ENCODE assay signal across 9 mouse cellular contexts in genomic region chr2:25558774-25559173, GRCm38 (mm10). TPM values are rescaled to one million over a fixed set of nuclear protein-coding genes. Genes with fewer than 3 reads are reported as not detected.
DNase-seq lines count a peak whose midpoint lies in the region; ATAC-seq and TF ChIP-seq lines count a peak whose summit lies in the region.
"Had no signal": no experiment of that assay in that cellular context is flagged by ENCODE, and none has a peak within 500 bp of the region (broad histone marks: within the 10 kb centered on the region; RNA-seq: fewer than 3 reads in every experiment).

No protein-coding gene starts in this region.

- H3K9ac ChIP-seq in heart, embryonic 15.5 days, result peak overlapping the region; percentile 90
- H3K9ac ChIP-seq in hindbrain, embryonic 15.5 days, result peak overlapping the region; percentile 92; the same call in 1 of the 2 replicates
- peak overlapping the region; percentile 90; the same call in 1 of the 2 replicates for H3K9ac ChIP-seq in midbrain, embryonic 14.5 days (replicated peaks; ENCODE audit: low read length)

- TF ChIP-seq CTCF in cortical plate, adult 2 months (IDR thresholded peaks at IDR 0.05; ENCODE audit: extremely low read depth, insufficient read depth, low read length), result no peak

- no peak for DNase-seq in heart, postnatal 36 days
- no peak for DNase-seq in midbrain, embryonic 14.5 days
- no peak for DNase-seq in gastrocnemius, adult 18-20 months (ENCODE audit: low spot score)
- no peak for DNase-seq in layer of hippocampus, adult 8-10 months (ENCODE audit: low spot score in 2 of 2)
- DNase-seq: embryo, embryonic 11 days had no signal

- peaks cover 18% of the 10 kb centered on the region for H3K4me1 ChIP-seq in heart, embryonic 15.5 days (replicated peaks)
- H3K4me1 ChIP-seq in cortical plate, adult 2 months (ENCODE audit: control insufficient read depth, insufficient read depth, low read length), result peaks cover 5% of the 10 kb centered on the region; the same call in 1 of the 2 replicates
- peaks cover 30% of the 10 kb centered on the region for H3K4me1 ChIP-seq in hindbrain, embryonic 15.5 days (replicated peaks)
- H3K4me1 ChIP-seq in midbrain, embryonic 14.5 days (ENCODE audit: control insufficient read depth, insufficient read depth, low read length), result peaks cover 15% of the 10 kb centered on the region

- ATAC-seq in heart, embryonic 15.5 days (replicated peaks; ENCODE audit: insufficient number of reproducible peaks, insufficient read depth, low FRiP score, low read depth), result no peak
- no peak for ATAC-seq in hindbrain, embryonic 15.5 days (ENCODE audit: low FRiP score, low read depth)
- ATAC-seq in midbrain, embryonic 14.5 days (ENCODE audit: low FRiP score, low TSS enrichment), result no peak
- no peak for ATAC-seq in granulocyte monocyte progenitor cell, adult 5-6 weeks (replicated peaks; ENCODE audit: poor library complexity, severe bottlenecking)

- H3K27me3 ChIP-seq in heart, embryonic 15.5 days, result no peaks in the 10 kb centered on the region
- H3K27me3 ChIP-seq in hindbrain, embryonic 15.5 days, result no peaks in the 10 kb centered on the region
- H3K27me3 ChIP-seq in midbrain, embryonic 14.5 days (ENCODE audit: control insufficient read depth, insufficient read depth, low read length), result no peaks in the 10 kb centered on the region

- intact Hi-C loops in heart, postnatal 36 days (cut with DNase I), result no loop called here

- peak overlapping the region; percentile 81 for H3K4me3 ChIP-seq in heart, embryonic 15.5 days
- peak overlapping the region; percentile 94; the same call in 1 of the 2 replicates for H3K4me3 ChIP-seq in cortical plate, adult 2 months (ENCODE audit: insufficient read depth, low read length)
- peak overlapping the region; percentile 84 for H3K4me3 ChIP-seq in hindbrain, embryonic 15.5 days
- H3K4me3 ChIP-seq in midbrain, embryonic 14.5 days (replicated peaks; ENCODE audit: low read depth, low read length), result peak overlapping the region; percentile 99

- TF ChIP-seq POLR2A in cortical plate, adult 2 months (IDR thresholded peaks at IDR 0.05; ENCODE audit: extremely low read depth, insufficient read depth, low read length), result no peak

- peak overlapping the region; percentile 93 for H3K4me2 ChIP-seq in heart, embryonic 15.5 days
- H3K4me2 ChIP-seq in hindbrain, embryonic 15.5 days, result peak overlapping the region; percentile 88
- H3K4me2 ChIP-seq in midbrain, embryonic 14.5 days (ENCODE audit: low read length), result peak overlapping the region; percentile 95

- H3K27ac ChIP-seq in heart, embryonic 15.5 days, result no peak overlapping the region
- H3K27ac ChIP-seq in cortical plate, adult 2 months (ENCODE audit: insufficient read depth, low read length), result no peak overlapping the region
- no peak overlapping the region for H3K27ac ChIP-seq in hindbrain, embryonic 15.5 days (replicated peaks)
- no peak overlapping the region for H3K27ac ChIP-seq in midbrain, embryonic 14.5 days (replicated peaks; ENCODE audit: low read depth, low read length)

- H3K36me3 ChIP-seq in heart, embryonic 15.5 days, result peaks cover 36% of the 10 kb centered on the region
- peaks cover 40% of the 10 kb centered on the region for H3K36me3 ChIP-seq in hindbrain, embryonic 15.5 days
- H3K36me3 ChIP-seq in midbrain, embryonic 14.5 days (ENCODE audit: control insufficient read depth, insufficient read depth, low read length), result peaks cover 40% of the 10 kb centered on the region

- no peaks in the 10 kb centered on the region for H3K9me3 ChIP-seq in heart, embryonic 15.5 days (replicated peaks)
- no peaks in the 10 kb centered on the region for H3K9me3 ChIP-seq in hindbrain, embryonic 15.5 days
- no peaks in the 10 kb centered on the region for H3K9me3 ChIP-seq in midbrain, embryonic 14.5 days (ENCODE audit: control insufficient read depth, low read length)

- 64% methylated on average over 6 of the region's 6 CpGs for WGBS in heart, embryonic 15.5 days
- WGBS in hindbrain, embryonic 15.5 days, result 73% methylated on average over 6 of the region's 6 CpGs
- 81% methylated on average over 6 of the region's 6 CpGs for WGBS in midbrain, embryonic 14.5 days

RNA-seq across cellular contexts. Expression of gene Edf1, which starts 1.1 kb away (rescaled TPM):
- 276 and 289 TPM in 2 replicates for polyA plus RNA-seq in heart, embryonic 15.5 days (2015; fragmentation: Nextera tagmentation; extraction: Ambion mirVana)
- 100 to 1,000 TPM; 215 to 227 TPM for total RNA-seq in heart, postnatal 36 days (2021)
- 270 and 276 TPM in 2 replicates for polyA plus RNA-seq in cortical plate, adult 2 months (2012; rRNA removed)
- 375 and 378 TPM in 2 replicates for polyA plus RNA-seq in hindbrain, embryonic 15.5 days (2015; fragmentation: Nextera tagmentation; extraction: Ambion mirVana)
- polyA plus RNA-seq in midbrain, embryonic 14.5 days (2014; fragmentation: Nextera tagmentation; extraction: Ambion mirVana), result 318 and 409 TPM in 2 replicates
- total RNA-seq in gastrocnemius, adult 18-20 months (2021), result 100 to 1,000 TPM; 179 to 182 TPM
- total RNA-seq in layer of hippocampus, adult 8-10 months (2022), result 100 to 1,000 TPM; 124 to 203 (median 161) TPM
- total RNA-seq in granulocyte monocyte progenitor cell, adult 5-6 weeks (2014; fragmentation: Nextera tagmentation), result 134 and 171 TPM in 2 replicates
- total RNA-seq in granulocyte monocyte progenitor cell, adult 5-6 weeks (2017), result 96.1 and 107 TPM in 2 replicates

RNA-seq across cellular contexts. Expression of gene Traf2, which starts 12.0 kb away (rescaled TPM):
- polyA plus RNA-seq in heart, embryonic 15.5 days (2015; fragmentation: Nextera tagmentation; extraction: Ambion mirVana), result 18.4 and 25.2 TPM in 2 replicates
- total RNA-seq in heart, postnatal 36 days (2021), result 10 to 100 TPM; 14.3 to 14.6 TPM
- polyA plus RNA-seq in cortical plate, adult 2 months (2012; rRNA removed), result 8.4 and 9.1 TPM in 2 replicates
- polyA plus RNA-seq in hindbrain, embryonic 15.5 days (2015; fragmentation: Nextera tagmentation; extraction: Ambion mirVana), result 16.5 and 19.4 TPM in 2 replicates
- polyA plus RNA-seq in midbrain, embryonic 14.5 days (2014; fragmentation: Nextera tagmentation; extraction: Ambion mirVana), result 17.3 and 19.2 TPM in 2 replicates
- 10 to 100 TPM; 13.7 to 15.1 TPM for total RNA-seq in gastrocnemius, adult 18-20 months (2021)
- 10 to 100 TPM; 10.1 to 12.1 (median 10.7) TPM for total RNA-seq in layer of hippocampus, adult 8-10 months (2022)
- total RNA-seq in granulocyte monocyte progenitor cell, adult 5-6 weeks (2014; fragmentation: Nextera tagmentation), result 17.3 and 18.2 TPM in 2 replicates
- 13.9 and 15.9 TPM in 2 replicates for total RNA-seq in granulocyte monocyte progenitor cell, adult 5-6 weeks (2017)

RNA-seq across cellular contexts. Expression of gene Mamdc4, which starts 15.9 kb away (rescaled TPM):
- 3.4 and 9.8 TPM in 2 replicates for polyA plus RNA-seq in heart, embryonic 15.5 days (2015; fragmentation: Nextera tagmentation; extraction: Ambion mirVana)
- 1 to 10 TPM in 1 of 2 experiments, under 1 TPM in 1; 0.65 to 2.5 TPM for total RNA-seq in heart, postnatal 36 days (2021)
- 1.1 and 1.2 TPM in 2 replicates for polyA plus RNA-seq in cortical plate, adult 2 months (2012; rRNA removed)
- polyA plus RNA-seq in hindbrain, embryonic 15.5 days (2015; fragmentation: Nextera tagmentation; extraction: Ambion mirVana), result 1.6 and 2.1 TPM in 2 replicates
- polyA plus RNA-seq in midbrain, embryonic 14.5 days (2014; fragmentation: Nextera tagmentation; extraction: Ambion mirVana), result 2.1 and 3.9 TPM in 2 replicates
- under 1 TPM; 0.12 to 0.34 TPM for total RNA-seq in gastrocnemius, adult 18-20 months (2021)
- total RNA-seq in layer of hippocampus, adult 8-10 months (2022), result 1 to 10 TPM in 3 of 4 experiments, under 1 TPM in 1; 0.96 to 3.8 (median 2.0) TPM
- 1.5 and 3.4 TPM in 2 replicates for total RNA-seq in granulocyte monocyte progenitor cell, adult 5-6 weeks (2014; fragmentation: Nextera tagmentation)
- 1.2 and 66.7 TPM in 2 replicates for total RNA-seq in granulocyte monocyte progenitor cell, adult 5-6 weeks (2017)

RNA-seq across cellular contexts. Expression of gene Phpt1, which starts 16.2 kb away (rescaled TPM):
- 171 and 175 TPM in 2 replicates for polyA plus RNA-seq in heart, embryonic 15.5 days (2015; fragmentation: Nextera tagmentation; extraction: Ambion mirVana)
- total RNA-seq in heart, postnatal 36 days (2021), result 10 to 100 TPM; 64.1 to 67.4 TPM
- 123 and 129 TPM in 2 replicates for polyA plus RNA-seq in cortical plate, adult 2 months (2012; rRNA removed)
- polyA plus RNA-seq in hindbrain, embryonic 15.5 days (2015; fragmentation: Nextera tagmentation; extraction: Ambion mirVana), result 159 and 169 TPM in 2 replicates
- polyA plus RNA-seq in midbrain, embryonic 14.5 days (2014; fragmentation: Nextera tagmentation; extraction: Ambion mirVana), result 167 and 206 TPM in 2 replicates
- 10 to 100 TPM; 54.6 to 57.5 TPM for total RNA-seq in gastrocnemius, adult 18-20 months (2021)
- 10 to 100 TPM; 64.6 to 76.6 (median 69.6) TPM for total RNA-seq in layer of hippocampus, adult 8-10 months (2022)
- total RNA-seq in granulocyte monocyte progenitor cell, adult 5-6 weeks (2014; fragmentation: Nextera tagmentation), result 62.5 and 89.4 TPM in 2 replicates
- total RNA-seq in granulocyte monocyte progenitor cell, adult 5-6 weeks (2017), result 5.9 and 46.2 TPM in 2 replicates

RNA-seq across cellular contexts. Expression of gene Ajm1, which starts 22.8 kb away (rescaled TPM):
- polyA plus RNA-seq in heart, embryonic 15.5 days (2015; fragmentation: Nextera tagmentation; extraction: Ambion mirVana), result 0.22 and 0.30 TPM in 2 replicates
- total RNA-seq in heart, postnatal 36 days (2021), result under 1 TPM; 0.08 TPM
- 115 and 125 TPM in 2 replicates for polyA plus RNA-seq in cortical plate, adult 2 months (2012; rRNA removed)
- polyA plus RNA-seq in hindbrain, embryonic 15.5 days (2015; fragmentation: Nextera tagmentation; extraction: Ambion mirVana), result 14.5 and 16.5 TPM in 2 replicates
- polyA plus RNA-seq in midbrain, embryonic 14.5 days (2014; fragmentation: Nextera tagmentation; extraction: Ambion mirVana), result 8.8 and 9.2 TPM in 2 replicates
- total RNA-seq in gastrocnemius, adult 18-20 months (2021), result not detected
- total RNA-seq in layer of hippocampus, adult 8-10 months (2022), result 100 to 1,000 TPM in 1 of 4 experiments, 10 to 100 TPM in 3; 82.9 to 103 (median 92.4) TPM
- not detected in 2 replicates for total RNA-seq in granulocyte monocyte progenitor cell, adult 5-6 weeks (2014; fragmentation: Nextera tagmentation)
- total RNA-seq in granulocyte monocyte progenitor cell, adult 5-6 weeks (2017), result 0.39 TPM in 1 of 2 replicates, not detected in the other
